Mouse (Mus musculus) hindbrain, embryonic 14.5 days (tissue): ENCODE data around the gene Stoml2. TPM values are rescaled to one million over a fixed set of nuclear protein-coding genes. Genes with fewer than 3 reads are reported as not detected.

Source experiments
- ATAC-seq: fragments of 200-750 bp; cut with Nextera tagmentation; 2 replicates; pipeline ENCODE4 v1.8.0; 2017; ENCODE audit warnings: moderate number of reproducible peaks, mild to moderate bottlenecking, moderate TSS enrichment, moderate library complexity; ENCODE audit not compliant: low FRiP score
- DNase-seq: peaks from one replicate; pipeline ENCODE4 v3.0.0-alpha.2; 2015; ENCODE audit warnings: low spot score
- H3K27ac ChIP-seq: fragments of 300-500 bp; sonication (generic); 2 replicates; pipeline ENCODE4 v1.5.1; 2014; ENCODE audit warnings: mild to moderate bottlenecking, moderate library complexity
- H3K27me3 ChIP-seq: fragments of 300-500 bp; sonication (generic); 2 replicates; pipeline ENCODE4 v1.6.1; 2014; ENCODE audit warnings: mild to moderate bottlenecking, low read length, mixed read lengths; ENCODE audit not compliant: control insufficient read depth, insufficient read depth
- H3K36me3 ChIP-seq: fragments of 300-500 bp; sonication (generic); replicated peaks from 2 replicates; pipeline ENCODE4 v1.6.1; 2014; ENCODE audit not compliant: control insufficient read depth, insufficient read depth
- H3K4me1 ChIP-seq: fragments of 300-500 bp; sonication (generic); replicated peaks from 2 replicates; pipeline ENCODE4 v1.6.1; 2014; ENCODE audit warnings: antibody characterized with exemption, low read length, mixed read lengths; ENCODE audit not compliant: control insufficient read depth, insufficient read depth
- H3K4me2 ChIP-seq: fragments of 300-500 bp; sonication (generic); replicated peaks from 2 replicates; pipeline ENCODE4 v1.6.1; 2014; ENCODE audit warnings: mild to moderate bottlenecking, moderate library complexity
- H3K4me3 ChIP-seq: fragments of 300-500 bp; sonication (generic); replicated peaks from 2 replicates; pipeline ENCODE4 v1.5.1; 2014; ENCODE audit warnings: mild to moderate bottlenecking, low read length
- H3K9ac ChIP-seq: fragments of 300-500 bp; sonication (generic); 2 replicates; pipeline ENCODE4 v1.6.1; 2014
- H3K9me3 ChIP-seq: fragments of 300-500 bp; sonication (generic); 2 replicates; pipeline ENCODE4 v1.6.1; 2016; ENCODE audit warnings: low read length; ENCODE audit not compliant: control insufficient read depth
- WGBS: fragments of 180-500 bp; shearing (Covaris S2); extraction: QIAGEN DNeasy Blood & Tissue Kit; methylation state at CpG from one replicate; pipeline ENCODE4 v1.1.7; 2014; 5-methylcytosine and 5-hydroxymethylcytosine counted together
- polyA plus RNA-seq: library from polyadenylated mRNA; unstranded; fragments of >200 nt; fragmentation: Nextera tagmentation; extraction: Ambion mirVana; gene quantifications from 2 replicates; pipeline ENCODE4 v1.2.1, GENCODE M21; 2014

The Stoml2 gene
- polyA plus RNA-seq, 1 experiment from 2014 or later, result 215 TPM

- WGBS, result 14% methylated on average over 4 of the region's 4 CpGs
- Histone ChIP-seq H3K27ac (no peak overlapping the region), H3K9me3 (no peaks in the 10 kb centered on the region), H3K4me2 (no peak overlapping the region), H3K4me1 (no peaks in the 10 kb centered on the region), H3K9ac (no peak overlapping the region), H3K36me3 (no peaks in the 10 kb centered on the region), H3K27me3 (no peaks in the 10 kb centered on the region), H3K4me3 (no peak overlapping the region)
- ATAC-seq (no peak), DNase-seq (peak; percentile 81)
These were observed 21.1 kb upstream of the Stoml2 start for GRCm38 (mm10) chr4:43052627-43053026.

GRCm38 (mm10) chr4:43047231-43047630 lies 15.7 kb upstream of the Stoml2 start:
- Histone ChIP-seq H3K36me3 (no peaks in the 10 kb centered on the region), H3K4me2 (no peak overlapping the region), H3K4me3 (no peak overlapping the region), H3K9me3 (no peaks in the 10 kb centered on the region), H3K4me1 (peaks cover 14% of the 10 kb centered on the region), H3K27ac (no peak overlapping the region), H3K9ac (no peak overlapping the region), H3K27me3 (no peaks in the 10 kb centered on the region)
- ATAC-seq (no peak), DNase-seq (peak; percentile 92)
- WGBS, result 10% methylated on average over 5 of the region's 5 CpGs

DNA sequence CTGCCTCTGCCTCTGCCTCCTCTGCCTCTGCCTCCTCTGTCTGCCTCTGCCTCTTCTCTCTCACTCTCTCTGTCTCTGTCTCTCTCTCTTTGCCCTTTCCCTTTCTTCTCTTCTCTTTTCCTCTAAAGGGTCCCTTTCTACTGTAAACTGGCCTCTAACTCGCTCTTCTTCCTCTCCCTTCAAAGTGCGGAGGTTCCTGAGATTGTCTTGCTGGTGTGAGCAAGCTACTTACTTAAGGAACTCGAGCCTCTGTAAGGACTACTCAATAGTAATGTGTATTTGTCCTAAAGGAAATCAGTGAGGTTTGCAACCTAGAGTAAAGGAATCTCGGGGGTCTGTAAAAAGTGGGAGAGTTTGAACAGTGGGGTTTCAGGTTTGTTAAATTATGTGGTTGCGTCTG lies 15.1 kb upstream of the Stoml2 start:
- Histone ChIP-seq H3K27ac (no peak overlapping the region), H3K9ac (no peak overlapping the region), H3K4me2 (peak overlapping the region; percentile 68), H3K36me3 (no peaks in the 10 kb centered on the region), H3K4me3 (no peak overlapping the region), H3K4me1 (peaks cover 14% of the 10 kb centered on the region), H3K27me3 (no peaks in the 10 kb centered on the region), H3K9me3 (no peaks in the 10 kb centered on the region)
- no peak for ATAC-seq
- DNase-seq, result no peak
- WGBS, result 56% methylated on average over 5 of the region's 5 CpGs

- ATAC-seq (peak; percentile 90), DNase-seq (peak; percentile 96)
- H3K9me3 ChIP-seq, result no peaks in the 10 kb centered on the region
- H3K27ac ChIP-seq, result peak within 1 kb of the TSS; percentile 89
- peak within 1 kb of the TSS; percentile 68 for H3K4me2 ChIP-seq
- no peaks in the 10 kb centered on the region for H3K36me3 ChIP-seq
- 0% methylated on average over 33 of the region's 33 CpGs for WGBS
- H3K4me3 ChIP-seq, result peak within 1 kb of the TSS; percentile 44
- H3K9ac ChIP-seq, result peak within 1 kb of the TSS; percentile 62
- peaks cover 14% of the 10 kb centered on the region for H3K4me1 ChIP-seq
- no peaks in the 10 kb centered on the region for H3K27me3 ChIP-seq
These were observed 14.3 kb upstream of the Stoml2 start, which contains the start of gene Fam214b for GRCm38 (mm10) chr4:43045659-43046302. Gene Fam214b (minus strand): TSS chr4:43046220.

DNA sequence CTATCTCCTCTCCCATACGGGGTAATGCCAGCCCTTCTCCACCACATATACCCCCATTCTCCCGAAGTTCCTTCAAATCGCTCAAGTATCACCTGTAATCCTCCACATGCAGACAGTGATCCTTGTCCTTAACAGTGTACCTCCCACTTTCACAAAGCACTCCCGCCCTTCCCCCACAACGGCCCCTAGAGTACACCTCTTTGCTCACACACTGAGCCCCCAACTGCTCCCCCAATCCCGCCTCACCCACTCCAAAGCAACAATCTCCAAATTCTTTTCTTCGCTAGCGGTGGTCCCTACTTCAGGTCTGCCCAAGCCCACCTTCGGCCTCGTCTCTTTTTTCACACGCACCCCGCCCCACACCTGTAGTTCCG lies 13.8 kb upstream of the Stoml2 start:
- Histone ChIP-seq H3K4me1 (peaks cover 18% of the 10 kb centered on the region), H3K27ac (peak overlapping the region; percentile 89), H3K36me3 (no peaks in the 10 kb centered on the region), H3K4me3 (peak overlapping the region; percentile 44), H3K4me2 (peak overlapping the region; percentile 68), H3K27me3 (no peaks in the 10 kb centered on the region), H3K9me3 (no peaks in the 10 kb centered on the region), H3K9ac (peak overlapping the region; percentile 62)
- DNase-seq, result no peak
- ATAC-seq, result peak; percentile 1; the same call in 1 of the 2 replicates
- 4% methylated on average over 13 of the region's 13 CpGs for WGBS

DNA sequence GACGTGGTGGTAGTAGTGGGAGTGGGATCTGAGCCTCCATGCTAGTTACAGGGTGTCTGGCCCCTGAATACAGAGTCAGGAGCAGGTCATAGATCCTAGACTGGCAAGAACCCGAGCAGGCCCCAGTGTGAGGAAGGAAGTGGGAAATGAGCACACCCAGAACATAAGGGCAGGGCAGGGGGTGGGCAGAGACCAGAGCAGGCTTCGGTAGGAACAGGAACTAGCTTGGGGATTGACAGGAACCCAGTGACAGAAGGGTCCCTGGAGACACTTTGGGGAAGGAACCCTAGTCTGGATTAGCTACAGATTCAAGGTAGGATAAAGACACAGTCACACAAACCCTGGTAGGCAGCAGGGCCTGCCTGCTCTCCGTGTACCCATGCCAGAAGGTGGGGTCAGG lies 13.2 kb upstream of the Stoml2 start:
- peak overlapping the region; percentile 62 for H3K9ac ChIP-seq
- H3K4me3 ChIP-seq, result peak overlapping the region; percentile 44
- peak overlapping the region; percentile 89 for H3K27ac ChIP-seq
- ATAC-seq, result no peak
- 1% methylated on average over 4 of the region's 4 CpGs for WGBS
- no peak for DNase-seq
- peak overlapping the region; percentile 68 for H3K4me2 ChIP-seq
- H3K4me1 ChIP-seq, result peaks cover 18% of the 10 kb centered on the region
- H3K27me3 ChIP-seq, result no peaks in the 10 kb centered on the region
- no peaks in the 10 kb centered on the region for H3K36me3 ChIP-seq
- no peaks in the 10 kb centered on the region for H3K9me3 ChIP-seq

GRCm38 (mm10) chr4:43043644-43044357 lies 12.3 kb upstream of the Stoml2 start:
- Histone ChIP-seq H3K36me3 (no peaks in the 10 kb centered on the region), H3K27ac (peak overlapping the region; percentile 89), H3K4me3 (peak overlapping the region; percentile 44), H3K4me2 (peak overlapping the region; percentile 68), H3K9me3 (no peaks in the 10 kb centered on the region), H3K9ac (peak overlapping the region; percentile 62), H3K27me3 (no peaks in the 10 kb centered on the region), H3K4me1 (peaks cover 25% of the 10 kb centered on the region)
- WGBS, result 6% methylated on average over 7 of the region's 7 CpGs
- ATAC-seq, result peak; percentile 66
- DNase-seq, result peak; percentile 65

- peak overlapping the region; percentile 27 for H3K4me2 ChIP-seq
- H3K36me3 ChIP-seq, result peaks cover 7% of the 10 kb centered on the region
- H3K27ac ChIP-seq, result peak overlapping the region; percentile 47
- no peak overlapping the region for H3K4me3 ChIP-seq
- no peaks in the 10 kb centered on the region for H3K9me3 ChIP-seq
- peaks cover 40% of the 10 kb centered on the region for H3K4me1 ChIP-seq
- DNase-seq (no peak), ATAC-seq (no peak)
- H3K9ac ChIP-seq, result no peak overlapping the region
- 69% methylated on average over 9 of the region's 9 CpGs for WGBS
- H3K27me3 ChIP-seq, result no peaks in the 10 kb centered on the region
These were observed 9.5 kb upstream of the Stoml2 start for GRCm38 (mm10) chr4:43040881-43041547.

GRCm38 (mm10) chr4:43040114-43040572 lies 8.6 kb upstream of the Stoml2 start:
- ATAC-seq, result peak; percentile 97
- Histone ChIP-seq H3K4me2 (peak overlapping the region; percentile 76), H3K27me3 (no peaks in the 10 kb centered on the region), H3K27ac (peak overlapping the region; percentile 81), H3K4me3 (peak overlapping the region; percentile 75), H3K4me1 (peaks cover 37% of the 10 kb centered on the region), H3K36me3 (peaks cover 15% of the 10 kb centered on the region), H3K9me3 (no peaks in the 10 kb centered on the region), H3K9ac (peak overlapping the region; percentile 84)
- 1% methylated on average over 25 of the region's 25 CpGs for WGBS
- peak; percentile 88 for DNase-seq
